Mouse (Mus musculus) testis, adult 2 months (tissue): ENCODE measurements around the gene Baz1a.

Source experiments
- CTCF ChIP-seq: fragments of 200-500 bp; IDR thresholded peaks from 2 replicates; pipeline ENCODE4 v1.5.1; 2012; ENCODE audit warnings: low read depth, mild to moderate bottlenecking, inconsistent platforms, low read length, moderate library complexity; ENCODE audit not compliant: control insufficient read depth, insufficient read depth, insufficient replicate concordance
- POLR2A ChIP-seq: fragments of 200-500 bp; IDR thresholded peaks from 2 replicates; pipeline ENCODE4 v1.6.1; 2012; ENCODE audit warnings: low read depth, mild to moderate bottlenecking, inconsistent platforms, low read length, moderate library complexity; ENCODE audit not compliant: control insufficient read depth

- no peak for TF ChIP-seq CTCF
- no peak for TF ChIP-seq POLR2A
These were observed 5.3 kb upstream of the Baz1a start for GRCm38 (mm10) chr12:55019421-55019877.
